Mouse (Mus musculus) midbrain, embryonic 11.5 days (tissue): Measurements from ENCODE around the gene Gstt1. TPM values are rescaled to one million over a fixed set of nuclear protein-coding genes. Genes with fewer than 3 reads are reported as not detected.
"Not testable (repeated sequence)": the region's sequence is repeated elsewhere in the genome, so short reads cannot be mapped to it uniquely, and the experiment has no call there.

Source experiments
- ATAC-seq: fragments of 200-750 bp; cut with Nextera tagmentation; 2 replicates; pipeline ENCODE4 v1.8.0; 2017; ENCODE audit warnings: moderate TSS enrichment, moderate library complexity; ENCODE audit not compliant: low FRiP score
- DNase-seq: peaks from one replicate; pipeline ENCODE4 v3.0.0; 2015; ENCODE audit warnings: low spot score; ENCODE audit errors: missing footprints
- H3K27ac ChIP-seq: fragments of 300-500 bp; sonication (generic); 2 replicates; pipeline ENCODE4 v1.5.1; 2014; ENCODE audit warnings: low read depth, low read length
- H3K27me3 ChIP-seq: fragments of 300-500 bp; sonication (generic); 2 replicates; pipeline ENCODE4 v1.6.1; 2014; ENCODE audit warnings: mild to moderate bottlenecking, low read length, moderate library complexity, mixed read lengths; ENCODE audit not compliant: control insufficient read depth, insufficient read depth
- H3K36me3 ChIP-seq: fragments of 300-500 bp; sonication (generic); 2 replicates; pipeline ENCODE4 v1.6.1; 2014; ENCODE audit warnings: mild to moderate bottlenecking, low read length, moderate library complexity, mixed read lengths; ENCODE audit not compliant: control insufficient read depth, insufficient read depth
- H3K4me1 ChIP-seq: fragments of 300-500 bp; sonication (generic); 2 replicates; pipeline ENCODE4 v1.6.1; 2014; ENCODE audit warnings: low read length; ENCODE audit not compliant: control insufficient read depth, insufficient read depth
- H3K4me2 ChIP-seq: fragments of 300-500 bp; sonication (generic); 2 replicates; pipeline ENCODE4 v1.6.1; 2014; ENCODE audit warnings: mild to moderate bottlenecking, moderate library complexity
- H3K4me3 ChIP-seq: fragments of 300-500 bp; sonication (generic); 2 replicates; pipeline ENCODE4 v1.5.1; 2014; ENCODE audit warnings: low read depth, low read length
- H3K9ac ChIP-seq: fragments of 300-500 bp; sonication (generic); 2 replicates; pipeline ENCODE4 v1.6.1; 2014; ENCODE audit warnings: low read length
- H3K9me3 ChIP-seq: fragments of 300-500 bp; sonication (generic); 2 replicates; pipeline ENCODE4 v1.6.1; 2016; ENCODE audit warnings: low read length; ENCODE audit not compliant: control insufficient read depth
- WGBS: fragments of 180-500 bp; shearing (Covaris S2); extraction: QIAGEN DNeasy Blood & Tissue Kit; methylation state at CpG from one replicate; pipeline ENCODE4 v1.1.7; 2014; 5-methylcytosine and 5-hydroxymethylcytosine counted together
- polyA plus RNA-seq: library from polyadenylated mRNA; unstranded; fragments of >200 nt; fragmentation: Nextera tagmentation; extraction: Ambion mirVana; gene quantifications from 2 replicates; pipeline ENCODE4 v1.2.1, GENCODE M21; 2014

Gstt1 gene
- polyA plus RNA-seq, 1 experiment from 2014 or later = 6.1 TPM

DNA sequence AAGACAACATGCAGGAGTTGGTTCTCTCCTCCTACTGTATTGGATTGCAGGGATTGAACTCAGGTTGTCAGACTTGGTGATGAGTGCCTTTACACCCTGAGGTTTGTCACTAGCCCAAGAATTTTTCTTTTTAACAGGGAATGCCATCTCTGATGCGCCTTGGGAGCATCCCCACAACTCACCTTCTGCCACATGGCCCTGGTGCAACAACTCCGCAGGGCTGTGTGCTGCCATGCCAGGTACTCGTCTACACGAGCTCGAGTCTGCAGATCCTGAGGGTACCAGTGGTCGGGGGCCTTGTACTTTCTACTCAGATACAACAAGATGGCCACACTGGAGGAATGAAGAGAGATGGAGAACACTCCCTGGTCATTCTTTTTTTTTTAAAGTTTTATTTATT is 21.8 kb downstream of the Gstt1 start:
- 88% methylated on average over 6 of the region's 6 CpGs for WGBS
- Histone ChIP-seq H3K4me1 (peaks cover 7% of the 10 kb centered on the region), H3K27me3 (peaks cover 16% of the 10 kb centered on the region), H3K9me3 (no peaks in the 10 kb centered on the region), H3K27ac (no peak overlapping the region), H3K9ac (no peak overlapping the region), H3K4me2 (no peak overlapping the region), H3K4me3 (no peak overlapping the region), H3K36me3 (no peaks in the 10 kb centered on the region)
- DNase-seq = peak; percentile 59
- ATAC-seq = no peak

DNA sequence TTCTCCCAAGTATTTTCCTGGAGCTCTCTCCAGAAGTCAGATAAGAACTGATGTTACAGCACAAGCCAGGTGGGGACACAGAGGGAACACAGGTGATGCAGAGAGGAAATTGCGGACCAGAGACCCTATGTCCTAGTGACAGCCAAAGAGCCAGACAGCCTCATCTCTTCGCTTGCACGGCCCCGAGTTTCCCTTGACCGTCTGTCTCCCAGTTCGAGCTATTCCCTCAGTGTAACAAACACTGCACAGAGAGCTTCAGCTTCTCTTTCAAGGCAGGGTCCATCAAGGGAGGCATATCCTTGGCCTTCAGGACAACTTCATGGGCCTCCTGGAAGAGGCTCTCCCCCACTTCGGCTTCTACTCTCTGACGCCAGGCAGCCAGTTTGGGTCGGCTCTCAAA is 23.8 kb downstream of the Gstt1 start:
- DNase-seq (peak; percentile 53), ATAC-seq (no peak)
- Histone ChIP-seq H3K9me3 (no peaks in the 10 kb centered on the region), H3K36me3 (no peaks in the 10 kb centered on the region), H3K27me3 (peaks cover 3% of the 10 kb centered on the region), H3K4me1 (peaks cover 2% of the 10 kb centered on the region; the same call in 1 of the 2 replicates), H3K27ac (no peak overlapping the region), H3K4me3 (no peak overlapping the region), H3K4me2 (no peak overlapping the region), H3K9ac (no peak overlapping the region)
- 92% methylated on average over 9 of the region's 9 CpGs for whole genome bisulfite sequencing

DNA sequence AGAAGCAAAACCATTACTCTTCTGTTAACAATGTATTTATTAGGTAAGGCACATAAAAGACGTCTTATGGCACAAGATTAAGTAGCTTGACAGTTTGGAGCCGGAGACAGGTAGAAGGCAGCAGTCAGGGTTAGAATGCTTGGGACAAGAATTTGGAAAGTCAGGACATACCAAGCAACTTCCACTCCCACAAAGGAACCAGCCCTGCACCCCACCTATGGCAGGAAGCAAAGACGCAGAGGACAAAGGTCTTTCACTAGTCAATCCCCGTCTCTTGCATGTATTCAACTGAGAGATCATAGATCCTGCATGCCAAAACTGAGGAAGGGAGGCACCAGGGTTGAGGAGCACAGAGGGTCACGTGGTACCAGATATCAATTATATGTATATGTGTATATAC is 24.3 kb downstream of the Gstt1 start:
- peak; percentile 54 for DNase-seq
- Histone ChIP-seq H3K4me3 (no peak overlapping the region), H3K9ac (no peak overlapping the region), H3K36me3 (no peaks in the 10 kb centered on the region), H3K27me3 (no peaks in the 10 kb centered on the region), H3K4me1 (peaks cover 2% of the 10 kb centered on the region; the same call in 1 of the 2 replicates), H3K9me3 (no peaks in the 10 kb centered on the region), H3K27ac (no peak overlapping the region), H3K4me2 (no peak overlapping the region)
- 93% methylated on average over 5 of the region's 5 CpGs for WGBS
- ATAC-seq = no peak

DNA sequence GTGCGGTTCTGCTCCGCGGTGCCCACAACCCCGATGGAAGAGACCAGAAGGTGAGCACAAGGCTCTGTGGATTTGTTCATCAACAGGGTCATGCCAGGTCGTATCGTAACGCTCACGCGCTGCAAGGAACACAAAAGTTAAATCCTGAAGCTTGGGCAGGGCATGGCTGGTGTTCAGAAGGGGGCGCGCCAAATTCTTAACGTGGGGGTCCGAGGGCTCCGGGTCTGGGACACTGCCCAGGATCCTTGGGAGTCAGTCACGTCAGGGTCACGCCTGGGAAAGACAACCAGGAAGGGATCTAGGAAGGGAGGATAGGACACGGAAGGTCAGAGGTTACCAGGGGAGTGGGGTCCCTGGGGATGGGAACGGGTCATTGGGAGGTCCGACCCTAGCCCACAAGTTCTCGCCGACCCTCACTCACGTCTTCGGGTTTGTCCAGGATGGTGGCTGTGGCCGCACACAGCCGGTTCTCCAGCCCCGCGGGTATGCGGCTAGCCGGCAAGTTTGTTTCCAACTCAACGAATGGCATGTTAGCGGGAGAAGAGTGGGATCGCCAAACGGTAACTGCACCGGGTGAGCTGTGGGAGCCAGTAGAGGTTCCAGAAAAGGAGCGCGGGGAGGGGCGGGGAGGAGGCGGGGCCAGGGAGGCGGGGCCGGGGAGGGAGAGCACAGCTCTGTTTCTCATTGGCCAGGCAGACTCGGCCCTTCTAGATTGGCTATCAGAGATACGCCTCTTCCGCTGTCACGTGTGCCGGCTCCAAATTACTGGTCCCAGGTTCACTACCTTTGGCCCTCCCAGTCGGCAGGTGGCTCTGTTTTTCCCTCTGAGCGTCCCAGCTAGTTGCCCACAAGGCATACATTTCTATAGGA is 25.4 kb downstream of the Gstt1 start, which contains the start of gene Ddt:
Gene Ddt, minus strand, starts transcription at position 620 of the 870 bp plus-strand sequence.
- no peaks in the 10 kb centered on the region for H3K9me3 ChIP-seq
- no peak within 1 kb of the TSS for H3K27ac ChIP-seq
- 1% methylated on average over 47 of the region's 47 CpGs for WGBS

DNA sequence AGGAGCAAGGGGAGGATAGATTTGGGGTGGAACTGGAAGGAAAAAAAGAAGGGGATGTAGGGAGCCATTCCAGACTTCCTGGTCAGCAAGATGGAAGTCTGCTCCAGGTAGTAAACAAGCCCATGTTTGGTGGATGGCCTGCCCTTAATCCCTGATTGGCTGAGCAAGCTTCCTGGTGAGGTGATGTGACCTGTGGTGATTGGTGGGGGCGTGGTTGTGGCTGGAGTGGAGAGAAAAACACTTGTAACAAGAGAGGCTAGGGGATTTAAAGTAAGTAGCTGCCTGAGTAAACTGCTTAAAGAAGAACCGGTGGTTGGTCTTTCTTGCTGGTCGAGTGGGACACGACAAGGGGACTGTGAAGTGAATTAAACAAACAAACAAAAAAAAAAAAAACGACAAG is 30.6 kb downstream of the Gstt1 start:
- not testable (repeated sequence) for H3K27ac ChIP-seq, H3K4me3 ChIP-seq, ATAC-seq, H3K9me3 ChIP-seq, H3K27me3 ChIP-seq, H3K4me2 ChIP-seq, H3K9ac ChIP-seq, H3K36me3 ChIP-seq
- 39% methylated on average over 5 of the region's 5 CpGs for WGBS
- peak; percentile 31 for DNase-seq
- peaks cover 14% of the 10 kb centered on the region for H3K4me1 ChIP-seq

More for the DNA sequence above, 25.4 kb downstream of the Gstt1 start, which contains the start of gene Ddt:
- Histone ChIP-seq H3K4me2 (peak within 1 kb of the TSS; percentile 71), H3K27me3 (no peaks in the 10 kb centered on the region), H3K4me1 (peaks cover 2% of the 10 kb centered on the region; the same call in 1 of the 2 replicates), H3K4me3 (peak within 1 kb of the TSS; percentile 45), H3K36me3 (no peaks in the 10 kb centered on the region), H3K9ac (peak within 1 kb of the TSS; percentile 58)
- DNase-seq = peak; percentile 97
- ATAC-seq = peak; percentile 96

DNA sequence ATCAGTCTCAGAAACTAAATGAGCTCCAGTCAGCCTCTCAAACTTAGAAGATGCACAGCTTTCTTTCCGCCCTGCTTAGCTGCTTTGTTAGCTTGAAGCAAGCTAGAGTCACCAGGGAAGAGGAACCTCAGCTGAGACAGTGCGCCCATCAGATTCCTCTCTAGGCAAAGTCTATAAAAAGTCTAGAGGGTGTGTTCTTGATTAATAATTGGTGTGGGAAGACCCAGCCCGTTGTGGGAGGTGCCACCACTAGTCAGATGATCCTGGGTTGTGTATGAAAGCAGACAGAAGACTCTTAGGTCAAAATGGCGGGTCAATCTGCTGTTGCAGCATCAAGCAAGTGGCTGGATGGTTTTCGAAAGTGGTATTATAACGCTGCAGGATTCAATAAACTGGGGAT is 31.5 kb downstream of the Gstt1 start:
- H3K9ac ChIP-seq = no peak overlapping the region
- H3K9me3 ChIP-seq = no peaks in the 10 kb centered on the region
- 91% methylated on average over 6 of the region's 6 CpGs for WGBS

DNA sequence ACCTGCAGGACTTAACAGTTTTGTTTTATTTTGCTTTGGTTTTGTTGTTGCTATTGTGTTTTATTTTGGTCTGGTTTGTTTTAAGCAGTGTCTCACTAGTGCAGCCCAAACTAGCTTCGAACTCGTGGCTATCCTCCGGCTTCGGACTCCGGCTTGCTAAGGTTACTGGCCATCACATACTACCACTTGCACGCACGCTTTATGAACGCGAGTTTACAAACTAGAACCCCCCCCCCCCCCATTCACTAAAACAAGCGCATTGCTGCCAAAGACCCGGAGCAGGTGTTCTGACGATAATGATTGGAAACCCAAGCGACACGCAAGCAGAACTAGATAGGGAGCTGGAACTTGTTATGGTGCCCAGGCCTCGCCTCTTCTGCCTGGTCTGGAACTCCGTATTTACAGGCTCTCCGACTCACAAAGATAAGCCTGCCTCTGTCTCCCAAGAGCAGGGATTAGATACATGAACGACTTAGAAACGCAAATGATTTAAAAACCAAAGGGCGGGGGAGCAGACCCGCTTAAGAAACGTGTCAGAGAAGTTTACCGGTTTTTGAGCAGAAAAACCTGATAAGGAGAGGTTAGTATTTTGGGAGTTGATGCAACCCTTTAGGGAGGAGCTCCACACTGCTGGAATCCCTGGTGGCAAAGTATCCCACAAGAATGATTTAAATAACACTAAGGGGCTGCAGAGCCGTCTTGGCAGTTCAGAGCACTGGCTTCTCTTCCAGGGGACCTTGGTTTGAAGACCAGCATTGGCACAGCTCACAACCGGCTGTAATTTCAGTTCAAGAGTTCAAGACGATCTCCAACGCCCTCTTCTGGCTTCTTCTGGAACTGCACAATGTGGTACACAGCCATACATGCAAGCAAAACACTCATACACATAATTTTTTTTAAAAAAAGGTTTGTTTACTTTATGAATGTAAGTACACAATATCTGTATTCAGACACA is 33.6 kb downstream of the Gstt1 start:
- H3K27me3 ChIP-seq = no peaks in the 10 kb centered on the region
- H3K4me3 ChIP-seq = peak overlapping the region; percentile 72
- H3K9me3 ChIP-seq = no peaks in the 10 kb centered on the region; the same call in 1 of the 2 replicates
- H3K9ac ChIP-seq = peak overlapping the region; percentile 72
- peak overlapping the region; percentile 89 for H3K4me2 ChIP-seq
- H3K4me1 ChIP-seq = peaks cover 12% of the 10 kb centered on the region
- peak overlapping the region; percentile 25; the same call in 1 of the 2 replicates for H3K27ac ChIP-seq
- WGBS = 2% methylated on average over 27 of the region's 27 CpGs
- no peaks in the 10 kb centered on the region for H3K36me3 ChIP-seq
- ATAC-seq (peak; percentile 57), DNase-seq (peak; percentile 98)

More for the DNA sequence above, 31.5 kb downstream of the Gstt1 start:
- ATAC-seq (no peak), DNase-seq (no peak)
- H3K36me3 ChIP-seq = no peaks in the 10 kb centered on the region
- H3K27me3 ChIP-seq = no peaks in the 10 kb centered on the region
- no peak overlapping the region for H3K4me3 ChIP-seq
- peaks cover 12% of the 10 kb centered on the region for H3K4me1 ChIP-seq
- H3K4me2 ChIP-seq = no peak overlapping the region
- H3K27ac ChIP-seq = no peak overlapping the region

DNA sequence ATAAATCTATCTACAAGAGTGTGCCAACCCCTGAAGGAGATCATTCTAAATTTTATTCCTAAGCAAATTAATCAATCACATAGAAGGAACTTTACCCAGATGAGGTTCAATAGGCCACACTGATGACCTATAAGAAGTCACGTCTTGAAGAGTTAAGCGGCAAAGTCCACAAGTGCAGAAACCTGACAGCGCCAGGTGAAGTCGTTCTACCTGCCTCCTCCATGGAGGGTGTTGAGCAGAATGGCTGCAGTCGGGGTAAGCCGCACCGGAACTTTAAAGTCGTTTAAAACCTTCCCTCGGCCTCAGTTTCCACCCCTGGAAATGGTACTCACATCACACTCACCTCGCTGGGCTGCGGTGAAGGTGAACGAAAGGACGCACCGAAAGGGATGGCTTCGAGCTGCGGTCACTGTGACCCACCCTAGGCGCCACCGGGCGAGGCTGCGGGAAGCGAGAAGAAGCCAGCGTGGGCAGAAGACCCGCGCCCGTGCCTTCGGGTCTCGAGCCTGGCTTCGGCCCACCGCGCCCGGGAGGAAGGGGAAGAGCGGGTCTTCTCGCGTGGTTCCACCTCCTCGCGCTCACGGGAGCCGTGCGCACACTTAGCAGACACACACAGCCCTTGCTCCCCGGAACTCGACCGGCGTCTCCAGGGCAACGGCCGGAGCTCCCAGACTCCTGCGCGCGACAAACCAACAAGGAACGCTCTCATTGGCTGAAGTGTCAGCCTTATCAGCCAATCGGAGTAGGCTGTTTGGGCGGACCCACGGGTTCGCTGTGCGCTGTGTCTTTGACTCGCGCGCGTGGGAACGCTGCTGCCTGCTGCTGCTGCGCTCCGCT is 34.5 kb downstream of the Gstt1 start, which contains the start of gene Cabin1:
Gene Cabin1, minus strand, starts transcription at position 660 of the 837 bp plus-strand sequence.
- 0 out of 2 replicates have a peak, but pooled peaks cover 2% of the 10 kb centered on the region for H3K36me3 ChIP-seq
- H3K27me3 ChIP-seq = no peaks in the 10 kb centered on the region
- peaks cover 12% of the 10 kb centered on the region for H3K4me1 ChIP-seq
- peak within 1 kb of the TSS; percentile 89 for H3K4me2 ChIP-seq
- under 1% methylated on average over 61 of the region's 61 CpGs for WGBS
- H3K27ac ChIP-seq = peak within 1 kb of the TSS; percentile 25; the same call in 1 of the 2 replicates
- H3K4me3 ChIP-seq = peak within 1 kb of the TSS; percentile 72
- no peaks in the 10 kb centered on the region; the same call in 1 of the 2 replicates for H3K9me3 ChIP-seq
- ATAC-seq = peak; percentile 99
- DNase-seq = peak; percentile 100
- H3K9ac ChIP-seq = peak within 1 kb of the TSS; percentile 72
